Mouse (Mus musculus) cerebellum, adult 8-10 months (tissue): Measurements from ENCODE around the gene Defb20.

Experiments
- DNase-seq: peaks from one replicate; pipeline ENCODE4 v3.0.0; 2022

Gene Defb20

GRCm38 (mm10) chr2:152500204-152500862 lies 23.5 kb downstream of the Defb20 start:
- DNase-seq = no peak

- DNase-seq = no peak
Measured at GRCm38 (mm10) chr2:152500863-152501229, 24.0 kb downstream of the Defb20 start.

GRCm38 (mm10) chr2:152503950-152504349 lies 27.1 kb downstream of the Defb20 start:
- DNase-seq = no peak

DNA sequence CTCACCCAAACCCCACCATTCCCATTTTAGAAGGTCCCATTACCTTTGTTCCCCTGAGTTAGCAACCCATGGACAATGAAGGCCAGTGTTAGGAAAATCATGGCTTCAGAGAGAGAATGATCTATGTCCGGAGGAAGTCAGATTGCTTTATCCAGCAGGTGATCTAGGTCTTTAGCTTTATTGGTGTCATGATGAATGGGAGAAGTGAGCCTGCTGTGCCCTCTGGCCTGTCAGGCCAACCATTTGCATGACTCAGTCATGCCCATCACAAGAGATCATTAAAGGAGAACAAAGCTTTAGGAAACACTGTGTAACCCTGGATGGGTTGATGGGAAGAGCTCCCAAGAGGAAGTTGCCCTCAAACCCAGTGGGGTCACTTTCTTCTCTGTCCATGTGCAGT lies 34.7 kb downstream of the Defb20 start, which contains the start of gene Defb26:
Gene Defb26 (minus strand): TSS at position 101 of the 400 bp plus-strand sequence.
- no peak for DNase-seq

- DNase-seq = no peak
Measured at GRCm38 (mm10) chr2:152516084-152516483, 39.2 kb downstream of the Defb20 start.

DNA sequence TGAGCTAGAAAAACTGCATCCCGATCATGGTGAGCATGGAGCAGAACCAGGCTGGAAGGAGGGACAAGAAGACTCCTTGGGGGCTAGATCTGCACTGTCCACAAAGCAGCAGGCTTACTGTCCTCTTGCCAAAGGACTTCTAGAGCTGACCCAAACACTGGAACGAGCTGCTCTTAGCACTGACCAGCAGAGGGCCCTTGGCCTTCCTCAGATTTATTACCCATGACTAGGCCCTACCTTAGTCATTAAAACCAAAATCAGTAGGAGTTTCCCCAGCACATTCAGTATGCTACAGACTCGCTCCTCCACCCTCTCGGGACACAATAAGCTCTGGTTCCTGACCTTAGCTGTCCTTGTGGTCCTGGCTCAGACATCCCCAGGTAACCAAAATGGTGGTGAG lies 41.1 kb downstream of the Defb20 start, which contains the start of gene Defb28:
Gene Defb28 (plus strand): TSS at position 275 of the 400 bp plus-strand sequence.
- DNase-seq = no peak
